In the genomic region with DNA sequence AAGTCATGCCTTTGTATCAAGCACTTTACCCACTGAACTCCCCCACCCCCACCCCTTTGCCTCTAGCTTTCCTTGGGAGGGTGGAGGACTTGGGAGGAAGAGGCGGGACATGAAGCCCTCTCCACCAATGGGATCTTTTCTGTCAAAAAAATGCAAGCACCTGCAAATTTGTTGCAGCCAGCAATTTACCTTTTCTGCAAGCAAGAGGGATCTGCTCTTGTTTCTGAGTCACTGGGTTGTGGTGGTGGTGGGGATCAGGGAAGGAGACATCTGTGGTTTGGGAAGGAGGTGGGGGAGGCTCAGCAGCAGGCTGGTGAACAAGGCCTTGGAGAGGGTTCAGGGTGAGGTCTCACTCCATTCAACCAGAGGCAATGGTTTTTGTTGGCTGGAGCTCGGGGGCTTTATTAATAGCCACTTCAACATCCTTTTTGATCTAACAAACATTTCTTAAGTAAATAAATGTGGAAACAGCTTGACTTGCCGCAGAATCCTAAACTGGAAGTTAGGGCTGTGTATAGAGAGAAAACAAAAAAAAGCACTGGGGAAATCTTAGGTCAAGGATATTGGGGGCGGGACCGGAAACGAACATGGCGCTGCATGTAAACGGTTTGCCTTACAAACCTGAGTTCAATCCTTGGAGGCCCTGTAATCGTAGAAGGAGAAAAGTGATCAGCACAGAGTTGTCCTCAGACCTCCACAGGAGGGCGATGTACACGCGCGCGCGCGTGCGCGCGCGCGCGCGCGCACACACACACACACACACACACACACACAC, we compare ENCODE assay signal across 10 mouse cellular contexts. TPM values are rescaled to one million over a fixed set of nuclear protein-coding genes. Genes with fewer than 3 reads are reported as not detected.
DNase-seq lines count a peak whose midpoint lies in the region; ATAC-seq and TF ChIP-seq lines count a peak whose summit lies in the region.
"Had no signal": no experiment of that assay in that cellular context is flagged by ENCODE, and none has a peak within 500 bp of the region (broad histone marks: within the 10 kb centered on the region; RNA-seq: fewer than 3 reads in every experiment).

No protein-coding gene starts in this region.

- no peak for DNase-seq in left cerebral cortex, adult 2 months (ENCODE audit: extremely low spot score in 1 of 2, low spot score in 2 of 2)
- no peak for DNase-seq in left cerebral cortex, postnatal 4 days
- DNase-seq in Muller cell, postnatal 12 days (ENCODE audit: inconsistent ontology term) = peak; percentile 20
- DNase-seq in forebrain, postnatal 0 days = peak; percentile 44
- DNase-seq in lung, postnatal 14 days = peak; percentile 43
- no peak for DNase-seq in gastrocnemius, adult 2 months
- DNase-seq: heart, adult 2 months had no signal

- no peak; the same call in none of the 2 replicates for TF ChIP-seq CTCF in left cerebral cortex, adult 2 months (IDR thresholded peaks at IDR 0.05)
- no peak for TF ChIP-seq CTCF in forebrain, postnatal 0 days (IDR thresholded peaks at IDR 0.05; ENCODE audit: low read depth)
- no peak for TF ChIP-seq CTCF in gastrocnemius, adult 2 months (IDR thresholded peaks at IDR 0.05)

- H3K9me3 ChIP-seq in forebrain, postnatal 0 days (ENCODE audit: low read length) = no peaks in the 10 kb centered on the region
- H3K9me3 ChIP-seq: neural tube, embryonic 15.5 days had no signal

- H3K27me3 ChIP-seq in forebrain, postnatal 0 days (ENCODE audit: insufficient read depth, low read length) = no peaks in the 10 kb centered on the region
- H3K27me3 ChIP-seq: neural tube, embryonic 15.5 days had no signal

- no peak overlapping the region for H3K4me2 ChIP-seq in forebrain, postnatal 0 days (ENCODE audit: low read depth)

- H3K4me1 ChIP-seq in forebrain, postnatal 0 days (ENCODE audit: insufficient read depth) = peaks cover 22% of the 10 kb centered on the region

- 73% methylated on average over 24 of the region's 24 CpGs for WGBS in forebrain, postnatal 0 days

- peak; percentile 72; the same call in 1 of the 2 replicates for ATAC-seq in forebrain, postnatal 0 days
- ATAC-seq in CD4-positive, CD25-positive, alpha-beta regulatory T cell, adult 4 months = no peak

- no peak overlapping the region for H3K9ac ChIP-seq in forebrain, postnatal 0 days
- H3K9ac ChIP-seq: neural tube, embryonic 15.5 days had no signal

- intact Hi-C loops in left cerebral cortex, adult 2 months (cut with DNase I) = no loop called here
- intact Hi-C loops in left cerebral cortex, postnatal 4 days (cut with DNase I) = no loop called here
- intact Hi-C loops in gastrocnemius, adult 2 months (cut with DNase I) = no loop called here

- no peaks in the 10 kb centered on the region for H3K36me3 ChIP-seq in forebrain, postnatal 0 days (ENCODE audit: insufficient read depth)
- H3K36me3 ChIP-seq: neural tube, embryonic 15.5 days had no signal

- H3K4me3 ChIP-seq in left cerebral cortex, adult 2 months = no peak overlapping the region
- no peak overlapping the region for H3K4me3 ChIP-seq in forebrain, postnatal 0 days (ENCODE audit: low read depth, low read length)
- no peak overlapping the region for H3K4me3 ChIP-seq in gastrocnemius, adult 2 months
- H3K4me3 ChIP-seq: heart, adult 2 months; neural tube, embryonic 15.5 days had no signal

- peak overlapping the region; percentile 57 for H3K27ac ChIP-seq in left cerebral cortex, adult 2 months
- no peak overlapping the region for H3K27ac ChIP-seq in forebrain, postnatal 0 days (ENCODE audit: low read depth, low read length)
- no peak overlapping the region for H3K27ac ChIP-seq in gastrocnemius, adult 2 months
- H3K27ac ChIP-seq: heart, adult 2 months had no signal

RNA-seq across cellular contexts. Expression of gene Camk2n1, which starts 42.8 kb away (rescaled TPM):
- 1,000 to 10,000 TPM; 1,332 to 1,386 TPM for total RNA-seq in left cerebral cortex, adult 2 months (2021)
- 100 to 1,000 TPM; 106 to 110 TPM for total RNA-seq in left cerebral cortex, postnatal 4 days (2021)
- total RNA-seq in forebrain, postnatal 0 days (2014; rRNA removed) = 45.9 and 48.3 TPM in 2 replicates
- polyA plus RNA-seq in forebrain, postnatal 0 days (2015; fragmentation: Nextera tagmentation; extraction: Ambion mirVana) = 17.1 and 21.4 TPM in 2 replicates
- polyA plus RNA-seq in CD4-positive, CD25-positive, alpha-beta regulatory T cell, adult 4 months (2017; shearing (Covaris generic)) = 1 to 10 TPM in 1 of 2 experiments, under 1 TPM in 1; 0.95 to 1.2 TPM
- total RNA-seq in gastrocnemius, adult 2 months (2021) = 1 to 10 TPM; 5.8 to 7.0 TPM
- total RNA-seq: common myeloid progenitor, adult 5-6 weeks had no signal

Comparison
In these comparisons a context has a peak if more than half of its experiments do, and no peak if none do; other contexts are left out.
1. RNA of gene Camk2n1, which starts 42.8 kb away (total RNA-seq): 1,332 to 1,386 TPM in left cerebral cortex, adult 2 months; 106 to 110 TPM in left cerebral cortex, postnatal 4 days, 45.9 to 48.3 TPM in forebrain, postnatal 0 days and 5.8 to 7.0 TPM in gastrocnemius, adult 2 months; every median in the first group is over 10 times any median in the second.
2. DNase-seq: peak in Muller cell, postnatal 12 days (single experiment), forebrain, postnatal 0 days (single experiment) and lung, postnatal 14 days (single experiment); none in left cerebral cortex, adult 2 months (0 of 2), left cerebral cortex, postnatal 4 days (single experiment) and gastrocnemius, adult 2 months (single experiment).